Mouse (Mus musculus) ES-E14 (cell line): ENCODE results near the gene Dbn1. TPM values are rescaled to one million over a fixed set of nuclear protein-coding genes. Genes with fewer than 3 reads are reported as not detected.

ENCODE experiments used
- DNase-seq: peaks from one replicate; pipeline ENCODE4 v3.0.0-alpha.2; 2013; ENCODE audit warnings: low read depth, low spot score
- H3K27ac ChIP-seq: 2 replicates; pipeline ENCODE4 v1.5.1; 2012; ENCODE audit warnings: low read depth, mild to moderate bottlenecking, low read length, moderate library complexity, mixed read lengths; ENCODE audit not compliant: poor library complexity, insufficient read depth, severe bottlenecking
- H3K36me3 ChIP-seq: 2 replicates; pipeline ENCODE4 v1.6.1; 2012; ENCODE audit warnings: mild to moderate bottlenecking, low read length, moderate library complexity, mixed read lengths; ENCODE audit not compliant: control insufficient read depth, poor library complexity, insufficient read depth, severe bottlenecking
- H3K4me1 ChIP-seq, 2 experiments: fragments of 150-350 bp in 1 of 2; sonication (generic) in 1 of 2; 2 replicates each; pipeline ENCODE4 v1.6.1; 2012; ENCODE audit warnings: low read length in 2 of 2, mild to moderate bottlenecking in 1 of 2, mixed read lengths in 1 of 2; ENCODE audit not compliant: control insufficient read depth in 2 of 2, insufficient read depth in 2 of 2, poor library complexity in 1 of 2
- H3K4me3 ChIP-seq, 2 experiments: fragments of 150-350 bp in 1 of 2; sonication (generic) in 1 of 2; 2 replicates each; pipeline ENCODE4 v1.5.1; 2012; ENCODE audit warnings: low read length in 2 of 2, low read depth in 1 of 2, mild to moderate bottlenecking in 1 of 2, mixed read lengths in 1 of 2; ENCODE audit not compliant: insufficient read depth in 1 of 2, poor library complexity in 1 of 2, severe bottlenecking in 1 of 2
- H3K9ac ChIP-seq: 2 replicates; pipeline ENCODE4 v1.6.1; 2012; ENCODE audit warnings: low read depth, mild to moderate bottlenecking, low read length, mixed read lengths; ENCODE audit not compliant: poor library complexity, insufficient read depth, severe bottlenecking
- H3K9me3 ChIP-seq: fragments of 150-350 bp; sonication (generic); 2 replicates; pipeline ENCODE4 v1.6.1; 2012; ENCODE audit warnings: low read depth, mild to moderate bottlenecking, low read length; ENCODE audit not compliant: control insufficient read depth, insufficient read depth
- CHD2 ChIP-seq: IDR thresholded peaks from 2 replicates; pipeline ENCODE4 v1.6.1; 2014; ENCODE audit warnings: mild to moderate bottlenecking, low read depth, low read length, inconsistent platforms
- HCFC1 ChIP-seq: IDR thresholded peaks from 2 replicates; pipeline ENCODE4 v1.6.1; 2012; ENCODE audit warnings: low read length, inconsistent platforms, borderline replicate concordance; ENCODE audit not compliant: insufficient read depth
- MAFK ChIP-seq: IDR thresholded peaks from 2 replicates; pipeline ENCODE4 v1.6.1; 2014; ENCODE audit warnings: mild to moderate bottlenecking, low read depth, low read length, inconsistent platforms; ENCODE audit not compliant: insufficient read depth
- ZC3H11A ChIP-seq: IDR thresholded peaks from 2 replicates; pipeline ENCODE4 v1.6.1; 2012; ENCODE audit warnings: low read depth, mild to moderate bottlenecking, inconsistent platforms, low read length, borderline replicate concordance
- ZNF384 ChIP-seq: IDR thresholded peaks from 2 replicates; pipeline ENCODE4 v1.6.1; 2012; ENCODE audit warnings: low read depth, low read length, inconsistent platforms
- in situ Hi-C, 2 experiments: fragments of 600-800 bp; cut with MboI; formaldehyde crosslinking; loops; one replicate each; pipeline ENCODE4 v1.15.1; 2025; ENCODE audit warnings: low sequenced_read_pairs in 2 of 2, inconsistent platforms in 1 of 2; ENCODE audit not compliant: unreplicated experiment in 2 of 2
- total RNA-seq: library from RNA; depleted of rRNA; stranded (reverse); fragments of 300-350 nt; gene quantifications from 2 replicates; pipeline ENCODE4 v1.2.3, GENCODE M21; 2012

Gene Dbn1
- total RNA-seq, 1 experiment = 77.0 TPM

- no peak overlapping the region for H3K9ac ChIP-seq
- no peak overlapping the region for H3K4me3 ChIP-seq
- no peaks in the 10 kb centered on the region for H3K9me3 ChIP-seq
- peaks cover 34% of the 10 kb centered on the region for H3K36me3 ChIP-seq
- peaks cover 1 to 27% of the 10 kb centered on the region in 2 experiments; a peak in 1 of 4 replicates for H3K4me1 ChIP-seq
- DNase-seq = no peak
- no peak overlapping the region for H3K27ac ChIP-seq
- no peak for TF ChIP-seq MAFK
- no peak for TF ChIP-seq HCFC1
- no peak for TF ChIP-seq ZNF384
- no peak for TF ChIP-seq CHD2
- no peak for TF ChIP-seq ZC3H11A
- in situ Hi-C loops = no loop called here
Measured at GRCm38 (mm10) chr13:55498906-55499305, 11.0 kb upstream of the Dbn1 start.

- H3K36me3 ChIP-seq = peaks cover 20% of the 10 kb centered on the region; the same call in 1 of the 2 replicates
- H3K9ac ChIP-seq = no peak overlapping the region
- in situ Hi-C loops = no loop called here
- TF ChIP-seq HCFC1 = no peak
- TF ChIP-seq MAFK = no peak
- TF ChIP-seq ZC3H11A = no peak
- TF ChIP-seq ZNF384 = no peak
- TF ChIP-seq CHD2 = no peak
- no peak for DNase-seq
- no peaks in the 10 kb centered on the region for H3K9me3 ChIP-seq
- H3K27ac ChIP-seq = no peak overlapping the region
- H3K4me1 ChIP-seq = peaks cover 1 to 27% of the 10 kb centered on the region in 2 experiments; a peak in 1 of 4 replicates
- H3K4me3 ChIP-seq = no peak overlapping the region
Measured at GRCm38 (mm10) chr13:55496661-55497060, 8.8 kb upstream of the Dbn1 start.

GRCm38 (mm10) chr13:55495702-55496101 is 7.8 kb upstream of the Dbn1 start:
- Histone ChIP-seq H3K36me3 (peaks cover 18% of the 10 kb centered on the region; the same call in 1 of the 2 replicates), H3K4me3 (no peak overlapping the region), H3K27ac (no peak overlapping the region), H3K9ac (no peak overlapping the region), H3K4me1 (peaks cover 1 to 26% of the 10 kb centered on the region in 2 experiments; a peak in 1 of 4 replicates), H3K9me3 (no peaks in the 10 kb centered on the region)
- no peak for DNase-seq
- in situ Hi-C loops = no loop called here
- TF ChIP-seq ZC3H11A (no peak), HCFC1 (no peak), MAFK (no peak), CHD2 (no peak), ZNF384 (no peak)

- Histone ChIP-seq H3K27ac (no peak overlapping the region), H3K36me3 (peaks cover 16% of the 10 kb centered on the region; the same call in 1 of the 2 replicates), H3K9me3 (no peaks in the 10 kb centered on the region), H3K4me1 (peaks cover 1 to 24% of the 10 kb centered on the region in 2 experiments; a peak in 1 of 4 replicates), H3K4me3 (no peak overlapping the region), H3K9ac (no peak overlapping the region)
- TF ChIP-seq ZNF384 (no peak), CHD2 (no peak), ZC3H11A (no peak), MAFK (no peak), HCFC1 (no peak)
- in situ Hi-C loops = no loop called here
- no peak for DNase-seq
Measured at GRCm38 (mm10) chr13:55494883-55495621, 7.1 kb upstream of the Dbn1 start.
